Mouse (Mus musculus) heart, embryonic 12.5 days (tissue): ENCODE data around the gene Suox. TPM values are rescaled to one million over a fixed set of nuclear protein-coding genes. Genes with fewer than 3 reads are reported as not detected.
A peak's percentile ranks its signal among the peaks of the same experiment; 100 is the strongest.
"Not testable (repeated sequence)": the region's sequence is repeated elsewhere in the genome, so short reads cannot be mapped to it uniquely, and the experiment has no call there.

Experiments used
- ATAC-seq: fragments of 200-750 bp; cut with Nextera tagmentation; 2 replicates; pipeline ENCODE4 v1.8.0; 2017; ENCODE audit warnings: moderate TSS enrichment, moderate library complexity; ENCODE audit not compliant: insufficient number of reproducible peaks, low FRiP score
- H3K27ac ChIP-seq: fragments of 300-500 bp; sonication (generic); 2 replicates; pipeline ENCODE4 v1.5.1; 2016; ENCODE audit warnings: mild to moderate bottlenecking, moderate library complexity; ENCODE audit not compliant: poor library complexity, severe bottlenecking
- H3K27me3 ChIP-seq: fragments of 300-500 bp; sonication (generic); replicated peaks from 2 replicates; pipeline ENCODE4 v1.6.1; 2016; ENCODE audit warnings: mild to moderate bottlenecking, moderate library complexity
- H3K36me3 ChIP-seq: fragments of 300-500 bp; sonication (generic); 2 replicates; pipeline ENCODE4 v1.6.1; 2016; ENCODE audit warnings: mild to moderate bottlenecking, moderate library complexity
- H3K4me1 ChIP-seq: fragments of 300-500 bp; sonication (generic); replicated peaks from 2 replicates; pipeline ENCODE4 v1.6.1; 2016; ENCODE audit warnings: mild to moderate bottlenecking
- H3K4me2 ChIP-seq: fragments of 300-500 bp; sonication (generic); 2 replicates; pipeline ENCODE4 v1.6.1; 2016; ENCODE audit warnings: mild to moderate bottlenecking, moderate library complexity
- H3K4me3 ChIP-seq: fragments of 300-500 bp; sonication (generic); 2 replicates; pipeline ENCODE4 v1.5.1; 2016; ENCODE audit warnings: mild to moderate bottlenecking
- H3K9ac ChIP-seq: fragments of 300-500 bp; sonication (generic); 2 replicates; pipeline ENCODE4 v1.6.1; 2016; ENCODE audit warnings: mild to moderate bottlenecking, moderate library complexity
- H3K9me3 ChIP-seq: fragments of 300-500 bp; sonication (generic); replicated peaks from 2 replicates; pipeline ENCODE4 v1.6.1; 2016; ENCODE audit warnings: mild to moderate bottlenecking, moderate library complexity
- WGBS: fragments of 180-500 bp; shearing (Covaris S2); methylation state at CpG from one replicate; pipeline ENCODE4 v1.1.7; 2016; 5-methylcytosine and 5-hydroxymethylcytosine counted together
- polyA plus RNA-seq: library from polyadenylated mRNA; unstranded; fragments of >200 nt; fragmentation: Nextera tagmentation; extraction: Ambion mirVana; gene quantifications from 2 replicates; pipeline ENCODE4 v1.2.1, GENCODE M21; 2016

The Suox gene
- polyA plus RNA-seq, 1 experiment from 2014 or later: 12.8 TPM

- Histone ChIP-seq H3K27ac (no peak overlapping the region), H3K9ac (no peak overlapping the region), H3K4me2 (peak overlapping the region; percentile 14; the same call in 1 of the 2 replicates), H3K9me3 (no peaks in the 10 kb centered on the region), H3K36me3 (0 out of 2 replicates have a peak, but pooled peaks cover 3% of the 10 kb centered on the region), H3K4me1 (peaks cover 39% of the 10 kb centered on the region), H3K4me3 (no peak overlapping the region), H3K27me3 (peaks cover 12% of the 10 kb centered on the region; the same call in 1 of the 2 replicates)
- no peak for ATAC-seq
- WGBS: 48% methylated on average over 7 of the region's 7 CpGs
Observed at GRCm38 (mm10) chr10:128641871-128642270, 32.0 kb downstream of the Suox start.

GRCm38 (mm10) chr10:128640891-128641290 lies 33.0 kb downstream of the Suox start:
- no peaks in the 10 kb centered on the region for H3K9me3 ChIP-seq
- H3K4me2 ChIP-seq: no peak overlapping the region
- no peak overlapping the region for H3K9ac ChIP-seq
- H3K36me3 ChIP-seq: 0 out of 2 replicates have a peak, but pooled peaks cover 3% of the 10 kb centered on the region
- WGBS: 86% methylated on average over 15 of the region's 15 CpGs
- H3K4me1 ChIP-seq: peaks cover 34% of the 10 kb centered on the region
- no peak overlapping the region for H3K4me3 ChIP-seq
- no peak overlapping the region for H3K27ac ChIP-seq
- H3K27me3 ChIP-seq: peaks cover 12% of the 10 kb centered on the region; the same call in 1 of the 2 replicates
- ATAC-seq: no peak

- Histone ChIP-seq H3K9ac (no peak overlapping the region), H3K4me3 (no peak overlapping the region), H3K9me3 (no peaks in the 10 kb centered on the region), H3K27me3 (peaks cover 9% of the 10 kb centered on the region; the same call in 1 of the 2 replicates), H3K4me1 (peaks cover 28% of the 10 kb centered on the region), H3K36me3 (peaks cover 6% of the 10 kb centered on the region; the same call in 1 of the 2 replicates), H3K27ac (no peak overlapping the region), H3K4me2 (no peak overlapping the region)
- WGBS: 69% methylated on average over 14 of the region's 14 CpGs
- no peak for ATAC-seq
Observed at GRCm38 (mm10) chr10:128639999-128640398, 33.9 kb downstream of the Suox start.

DNA sequence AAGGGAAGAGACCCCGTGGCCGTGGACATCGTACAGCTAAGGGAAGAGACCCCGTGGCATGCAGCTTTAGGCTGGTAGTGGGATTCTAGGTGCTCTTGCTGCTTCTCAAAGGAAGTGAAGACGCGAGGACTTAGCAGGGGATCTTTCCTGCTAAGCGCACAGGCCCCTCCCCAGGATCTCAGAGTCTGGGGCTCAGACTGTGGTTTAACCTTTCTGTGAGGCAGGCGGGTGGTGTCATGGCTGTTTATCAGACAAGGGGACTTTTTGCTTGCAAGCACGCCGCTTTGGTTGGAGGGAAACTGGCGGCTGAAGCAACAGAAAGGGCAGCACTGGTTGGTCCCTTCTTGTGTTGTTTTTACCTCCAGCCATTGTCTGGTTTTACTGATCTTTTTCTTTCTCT lies 36.9 kb downstream of the Suox start:
- no peaks in the 10 kb centered on the region for H3K9me3 ChIP-seq
- H3K4me3 ChIP-seq: peak overlapping the region; percentile 14; the same call in 1 of the 2 replicates
- H3K36me3 ChIP-seq: peaks cover 11% of the 10 kb centered on the region; the same call in 1 of the 2 replicates
- no peak overlapping the region for H3K27ac ChIP-seq
- peak overlapping the region; percentile 57 for H3K4me2 ChIP-seq
- peak overlapping the region; percentile 24 for H3K9ac ChIP-seq
- ATAC-seq: no peak
- H3K4me1 ChIP-seq: peaks cover 19% of the 10 kb centered on the region
- H3K27me3 ChIP-seq: peaks cover 8% of the 10 kb centered on the region; the same call in 1 of the 2 replicates
- 13% methylated on average over 11 of the region's 11 CpGs for WGBS

DNA sequence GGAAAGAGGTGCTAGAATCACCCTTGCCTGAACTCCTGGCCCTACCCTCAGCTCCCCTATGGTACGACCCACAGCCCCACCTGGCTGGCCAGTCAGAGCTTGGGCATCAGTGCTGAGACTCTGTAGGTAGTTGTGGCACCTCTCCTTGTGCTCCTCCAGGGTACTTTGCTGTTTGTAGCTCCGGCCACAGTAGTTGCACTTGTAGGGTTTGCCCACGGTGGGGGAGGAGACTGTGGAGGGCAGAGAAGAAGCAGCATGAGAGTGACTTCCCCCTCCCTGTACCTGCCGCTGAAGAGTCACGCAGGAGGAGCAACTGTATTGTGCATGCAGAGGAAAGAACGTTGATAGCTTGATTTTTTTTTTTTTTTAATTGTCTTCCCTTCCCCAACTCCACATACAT lies 37.3 kb downstream of the Suox start:
- Histone ChIP-seq H3K9ac (no peak overlapping the region), H3K4me1 (peaks cover 14% of the 10 kb centered on the region), H3K36me3 (peaks cover 11% of the 10 kb centered on the region; the same call in 1 of the 2 replicates), H3K4me3 (no peak overlapping the region), H3K9me3 (no peaks in the 10 kb centered on the region), H3K4me2 (peak overlapping the region; percentile 57; the same call in 1 of the 2 replicates), H3K27me3 (peaks cover 8% of the 10 kb centered on the region; the same call in 1 of the 2 replicates), H3K27ac (no peak overlapping the region)
- ATAC-seq: no peak
- 38% methylated on average over 6 of the region's 6 CpGs for WGBS

- WGBS: 89% methylated on average over 13 of the region's 13 CpGs
- peaks cover 8% of the 10 kb centered on the region; the same call in 1 of the 2 replicates for H3K27me3 ChIP-seq
- no peaks in the 10 kb centered on the region for H3K9me3 ChIP-seq
- ATAC-seq: no peak
- no peak overlapping the region for H3K4me2 ChIP-seq
- peaks cover 9% of the 10 kb centered on the region; the same call in 1 of the 2 replicates for H3K36me3 ChIP-seq
- no peak overlapping the region for H3K27ac ChIP-seq
- no peak overlapping the region for H3K9ac ChIP-seq
- peaks cover 14% of the 10 kb centered on the region for H3K4me1 ChIP-seq
- no peak overlapping the region for H3K4me3 ChIP-seq
Observed at GRCm38 (mm10) chr10:128635697-128636096, 38.2 kb downstream of the Suox start.

DNA sequence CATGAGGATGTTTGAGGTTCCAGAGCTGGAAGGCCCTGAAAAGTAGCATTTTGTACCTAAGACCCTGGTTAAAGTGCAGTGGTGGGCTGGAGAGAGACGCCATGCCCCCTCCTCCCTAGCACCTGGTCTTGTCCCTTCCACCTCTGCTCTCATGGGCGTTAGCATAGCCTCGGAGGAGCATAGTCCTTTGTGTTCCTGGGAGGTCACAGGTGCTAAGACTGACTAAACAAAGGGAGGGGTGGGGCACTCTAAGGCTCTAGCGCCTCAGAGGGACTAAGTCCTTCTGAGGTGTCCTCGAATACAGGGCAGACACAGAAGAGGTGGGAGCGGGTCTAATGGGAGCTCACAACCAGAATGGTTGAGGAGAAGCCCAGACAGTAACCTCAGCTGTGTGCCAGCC lies 42.3 kb downstream of the Suox start:
- Histone ChIP-seq H3K9ac (no peak overlapping the region), H3K4me2 (no peak overlapping the region), H3K27ac (no peak overlapping the region), H3K27me3 (peaks cover 8% of the 10 kb centered on the region; the same call in 1 of the 2 replicates), H3K36me3 (peaks cover 9% of the 10 kb centered on the region; the same call in 1 of the 2 replicates), H3K4me3 (no peak overlapping the region), H3K4me1 (peaks cover under 1% of the 10 kb centered on the region; the same call in 1 of the 2 replicates), H3K9me3 (no peaks in the 10 kb centered on the region)
- ATAC-seq: no peak
- 28% methylated on average over 6 of the region's 6 CpGs for WGBS

DNA sequence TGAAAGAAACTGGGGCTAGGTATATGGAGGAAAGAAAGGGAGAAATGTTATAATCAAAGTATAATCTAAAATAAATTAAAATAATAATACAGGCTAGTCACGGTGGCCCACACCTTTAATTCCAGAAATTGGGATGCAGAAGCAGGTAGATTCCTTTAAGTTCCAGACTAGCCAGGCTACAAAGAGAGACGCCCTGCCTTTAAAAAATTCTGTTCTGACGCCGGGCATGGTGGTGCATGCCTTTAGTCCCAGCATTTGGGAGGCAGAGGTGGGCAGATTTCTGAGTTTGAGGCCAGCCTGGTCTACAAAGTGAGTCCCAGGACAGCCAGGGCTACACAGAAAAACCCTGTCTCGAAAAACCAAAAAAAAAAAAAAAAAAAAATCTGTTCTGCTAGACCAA lies 43.6 kb downstream of the Suox start:
- ATAC-seq, H3K4me3 ChIP-seq, H3K27me3 ChIP-seq, H3K4me1 ChIP-seq, H3K27ac ChIP-seq, H3K9ac ChIP-seq, H3K4me2 ChIP-seq, H3K9me3 ChIP-seq: not testable (repeated sequence)
- 71% methylated on average over 5 of the region's 5 CpGs for WGBS
- H3K36me3 ChIP-seq: peaks cover 10% of the 10 kb centered on the region; the same call in 1 of the 2 replicates

- peaks cover 8% of the 10 kb centered on the region for H3K4me1 ChIP-seq
- no peak overlapping the region for H3K4me2 ChIP-seq
- no peak overlapping the region for H3K9ac ChIP-seq
- H3K9me3 ChIP-seq: no peaks in the 10 kb centered on the region
- no peak overlapping the region for H3K4me3 ChIP-seq
- no peak for ATAC-seq
- peaks cover 8% of the 10 kb centered on the region; the same call in 1 of the 2 replicates for H3K27me3 ChIP-seq
- no peak overlapping the region for H3K27ac ChIP-seq
- 75% methylated on average over 2 of the region's 2 CpGs for WGBS
- peaks cover 14% of the 10 kb centered on the region for H3K36me3 ChIP-seq
Observed at GRCm38 (mm10) chr10:128629746-128630145, 44.1 kb downstream of the Suox start.

DNA sequence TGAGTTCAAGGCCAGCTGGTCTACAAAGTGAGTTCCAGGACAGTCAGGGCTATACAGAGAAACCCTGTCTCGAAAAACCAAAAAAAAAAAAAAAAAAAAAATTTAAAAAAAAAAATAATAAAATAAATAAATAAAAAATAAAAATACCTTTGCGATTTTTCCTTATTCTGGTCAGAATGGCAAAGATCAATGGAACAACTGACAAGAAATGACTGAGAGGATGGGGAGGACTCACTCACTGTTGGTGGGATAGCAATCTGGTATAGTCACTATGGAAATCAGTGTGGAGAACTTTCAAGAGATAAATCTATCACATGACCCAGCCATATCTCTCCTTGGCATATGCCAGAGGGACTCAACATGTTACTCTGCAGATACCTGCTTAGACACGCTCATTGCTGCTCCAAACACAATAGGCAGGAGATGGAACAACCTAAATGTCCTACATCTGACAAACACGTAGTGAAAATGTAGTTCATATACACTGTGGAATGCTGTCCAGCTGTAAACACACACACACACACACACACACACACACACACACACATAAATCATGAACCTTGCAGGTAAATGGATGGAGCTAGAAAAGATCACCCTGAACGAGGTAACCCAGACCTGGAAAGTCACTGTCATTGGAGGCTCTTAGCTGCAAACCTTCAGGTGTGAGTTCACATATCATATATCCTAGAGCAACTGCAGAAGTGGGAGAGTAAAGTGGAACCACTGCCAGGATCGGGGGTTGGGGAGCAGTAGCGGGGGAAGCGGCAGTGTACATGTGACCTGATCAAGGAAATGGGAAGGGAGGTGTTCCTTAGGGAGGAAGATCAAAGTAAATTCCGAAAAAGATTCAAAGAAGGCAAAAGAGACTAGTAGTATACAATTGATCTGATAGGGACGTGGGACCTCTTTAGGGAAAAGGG lies 46.2 kb downstream of the Suox start:
- Histone ChIP-seq H3K4me2 (no peak overlapping the region), H3K4me1 (peaks cover 8% of the 10 kb centered on the region), H3K9me3 (no peaks in the 10 kb centered on the region), H3K27me3 (no peaks in the 10 kb centered on the region), H3K27ac (no peak overlapping the region), H3K9ac (no peak overlapping the region), H3K4me3 (no peak overlapping the region), H3K36me3 (peaks cover 28% of the 10 kb centered on the region)
- ATAC-seq: no peak
- WGBS: 76% methylated on average over 10 of the region's 10 CpGs
